Mouse (Mus musculus): Measurements from ENCODE around the gene Fto. TPM values are rescaled to one million over a fixed set of nuclear protein-coding genes. Genes with fewer than 3 reads are reported as not detected.

Fto gene
- polyA plus RNA-seq, 1 experiment from 2014 or later = 16.8 TPM

GRCm38 (mm10) chr8:91488086-91488783, 174.9 kb downstream of the Fto start:
- Histone ChIP-seq H3K36me3 (replicated peaks) (no peaks in the 10 kb centered on the region; the same call in 1 of the 2 replicates), H3K9ac (no peak overlapping the region), H3K27me3 (no peaks in the 10 kb centered on the region), H3K4me1 (replicated peaks) (no peaks in the 10 kb centered on the region), H3K4me2 (no peak overlapping the region), H3K9me3 (replicated peaks) (no peaks in the 10 kb centered on the region), H3K27ac (replicated peaks) (no peak overlapping the region), H3K4me3 (replicated peaks) (no peak overlapping the region)
- WGBS (ENCODE audit: insufficient replicate concordance) = 61% methylated on average over 13 of the region's 13 CpGs
- no peak for ATAC-seq (ENCODE audit: insufficient read depth)

- ATAC-seq (ENCODE audit: insufficient read depth) = no peak
- H3K36me3 ChIP-seq (replicated peaks) = no peaks in the 10 kb centered on the region; the same call in 1 of the 2 replicates
- H3K27ac ChIP-seq (replicated peaks) = no peak overlapping the region
- no peaks in the 10 kb centered on the region for H3K4me1 ChIP-seq (replicated peaks)
- H3K9ac ChIP-seq = no peak overlapping the region
- H3K9me3 ChIP-seq (replicated peaks) = no peaks in the 10 kb centered on the region
- H3K27me3 ChIP-seq = no peaks in the 10 kb centered on the region
- no peak overlapping the region for H3K4me2 ChIP-seq
- 75% methylated on average over 10 of the region's 10 CpGs for WGBS (ENCODE audit: insufficient replicate concordance)
- H3K4me3 ChIP-seq (replicated peaks) = no peak overlapping the region
Measured at GRCm38 (mm10) chr8:91488784-91489450, 175.6 kb downstream of the Fto start.

- Histone ChIP-seq H3K9ac (no peak overlapping the region), H3K9me3 (replicated peaks) (no peaks in the 10 kb centered on the region), H3K27me3 (no peaks in the 10 kb centered on the region), H3K27ac (replicated peaks) (no peak overlapping the region), H3K4me2 (no peak overlapping the region), H3K4me3 (replicated peaks) (no peak overlapping the region), H3K36me3 (replicated peaks) (no peaks in the 10 kb centered on the region; the same call in 1 of the 2 replicates), H3K4me1 (replicated peaks) (no peaks in the 10 kb centered on the region)
- WGBS (ENCODE audit: insufficient replicate concordance) = 57% methylated on average over 5 of the region's 5 CpGs
- no peak for ATAC-seq (ENCODE audit: insufficient read depth)
Measured at GRCm38 (mm10) chr8:91490065-91490464, 176.7 kb downstream of the Fto start.

- Histone ChIP-seq H3K4me3 (replicated peaks) (no peak overlapping the region), H3K9ac (no peak overlapping the region), H3K27me3 (no peaks in the 10 kb centered on the region), H3K36me3 (replicated peaks) (no peaks in the 10 kb centered on the region), H3K9me3 (replicated peaks) (no peaks in the 10 kb centered on the region), H3K4me2 (no peak overlapping the region), H3K4me1 (replicated peaks) (no peaks in the 10 kb centered on the region), H3K27ac (replicated peaks) (no peak overlapping the region)
- WGBS (ENCODE audit: insufficient replicate concordance) = 68% methylated on average over 8 of the region's 8 CpGs
- ATAC-seq (ENCODE audit: insufficient read depth) = no peak
Measured at GRCm38 (mm10) chr8:91493373-91493772, 180.0 kb downstream of the Fto start.

- Histone ChIP-seq H3K9ac (no peak overlapping the region), H3K9me3 (replicated peaks) (no peaks in the 10 kb centered on the region), H3K27ac (replicated peaks) (no peak overlapping the region), H3K4me2 (no peak overlapping the region), H3K4me1 (replicated peaks) (no peaks in the 10 kb centered on the region), H3K4me3 (replicated peaks) (no peak overlapping the region), H3K27me3 (no peaks in the 10 kb centered on the region), H3K36me3 (replicated peaks) (no peaks in the 10 kb centered on the region)
- no peak for ATAC-seq (ENCODE audit: insufficient read depth)
- WGBS (ENCODE audit: insufficient replicate concordance) = 62% methylated on average over 10 of the region's 10 CpGs
Measured at GRCm38 (mm10) chr8:91494501-91495259, 181.4 kb downstream of the Fto start.

- WGBS (ENCODE audit: insufficient replicate concordance) = 67% methylated on average over 2 of the region's 2 CpGs
- H3K27ac ChIP-seq (replicated peaks) = no peak overlapping the region
- no peaks in the 10 kb centered on the region for H3K27me3 ChIP-seq
- ATAC-seq (ENCODE audit: insufficient read depth) = no peak
- no peaks in the 10 kb centered on the region for H3K9me3 ChIP-seq (replicated peaks)
- H3K4me1 ChIP-seq (replicated peaks) = no peaks in the 10 kb centered on the region
- no peak overlapping the region for H3K9ac ChIP-seq
- no peak overlapping the region for H3K4me3 ChIP-seq (replicated peaks)
- no peaks in the 10 kb centered on the region for H3K36me3 ChIP-seq (replicated peaks)
- no peak overlapping the region for H3K4me2 ChIP-seq
Measured at GRCm38 (mm10) chr8:91495260-91495601, 181.9 kb downstream of the Fto start.

GRCm38 (mm10) chr8:91496000-91496399, 182.7 kb downstream of the Fto start:
- no peaks in the 10 kb centered on the region for H3K36me3 ChIP-seq (replicated peaks)
- H3K4me2 ChIP-seq = no peak overlapping the region
- H3K27me3 ChIP-seq = no peaks in the 10 kb centered on the region
- H3K4me1 ChIP-seq (replicated peaks) = no peaks in the 10 kb centered on the region
- H3K4me3 ChIP-seq (replicated peaks) = no peak overlapping the region
- H3K9ac ChIP-seq = no peak overlapping the region
- no peak overlapping the region for H3K27ac ChIP-seq (replicated peaks)
- H3K9me3 ChIP-seq (replicated peaks) = no peaks in the 10 kb centered on the region
- ATAC-seq (ENCODE audit: insufficient read depth) = no peak

- Histone ChIP-seq H3K36me3 (replicated peaks) (no peaks in the 10 kb centered on the region), H3K4me3 (replicated peaks) (no peak overlapping the region), H3K9ac (no peak overlapping the region), H3K4me2 (no peak overlapping the region), H3K9me3 (replicated peaks) (no peaks in the 10 kb centered on the region), H3K27me3 (no peaks in the 10 kb centered on the region), H3K27ac (replicated peaks) (no peak overlapping the region), H3K4me1 (replicated peaks) (no peaks in the 10 kb centered on the region)
- WGBS (ENCODE audit: insufficient replicate concordance) = 34% methylated on average over 7 of the region's 7 CpGs
- no peak for ATAC-seq (ENCODE audit: insufficient read depth)
Measured at GRCm38 (mm10) chr8:91496936-91497335, 183.6 kb downstream of the Fto start.

- Histone ChIP-seq H3K36me3 (replicated peaks) (no peaks in the 10 kb centered on the region), H3K4me1 (replicated peaks) (no peaks in the 10 kb centered on the region), H3K27ac (replicated peaks) (no peak overlapping the region), H3K4me3 (replicated peaks) (no peak overlapping the region), H3K4me2 (no peak overlapping the region), H3K9me3 (replicated peaks) (no peaks in the 10 kb centered on the region), H3K27me3 (no peaks in the 10 kb centered on the region), H3K9ac (no peak overlapping the region)
- WGBS (ENCODE audit: insufficient replicate concordance) = 52% methylated on average over 9 of the region's 9 CpGs
- ATAC-seq (ENCODE audit: insufficient read depth) = no peak
Measured at GRCm38 (mm10) chr8:91498611-91499010, 185.3 kb downstream of the Fto start.

- no peak for ATAC-seq (ENCODE audit: insufficient read depth)
- Histone ChIP-seq H3K9me3 (replicated peaks) (no peaks in the 10 kb centered on the region), H3K27me3 (no peaks in the 10 kb centered on the region), H3K4me3 (replicated peaks) (no peak overlapping the region), H3K4me1 (replicated peaks) (no peaks in the 10 kb centered on the region), H3K27ac (replicated peaks) (no peak overlapping the region), H3K4me2 (no peak overlapping the region), H3K36me3 (replicated peaks) (no peaks in the 10 kb centered on the region), H3K9ac (no peak overlapping the region)
- 58% methylated on average over 2 of the region's 2 CpGs for WGBS (ENCODE audit: insufficient replicate concordance)
Measured at GRCm38 (mm10) chr8:91499303-91499702, 186.0 kb downstream of the Fto start.

- no peak overlapping the region for H3K4me2 ChIP-seq
- H3K9me3 ChIP-seq (replicated peaks) = no peaks in the 10 kb centered on the region
- H3K4me1 ChIP-seq (replicated peaks) = peaks cover 7% of the 10 kb centered on the region; the same call in 1 of the 2 replicates
- H3K27me3 ChIP-seq = no peaks in the 10 kb centered on the region
- no peak overlapping the region for H3K4me3 ChIP-seq (replicated peaks)
- 76% methylated on average over 11 of the region's 11 CpGs for WGBS (ENCODE audit: insufficient replicate concordance)
- no peak for ATAC-seq (ENCODE audit: insufficient read depth)
- H3K27ac ChIP-seq (replicated peaks) = no peak overlapping the region
- no peak overlapping the region for H3K9ac ChIP-seq
- no peaks in the 10 kb centered on the region for H3K36me3 ChIP-seq (replicated peaks)
Measured at GRCm38 (mm10) chr8:91501960-91502600, 188.8 kb downstream of the Fto start.

Measured in liver, embryonic 15.5 days (tissue).